Mouse (Mus musculus): ENCODE data around the gene Hivep1. TPM values are rescaled to one million over a fixed set of nuclear protein-coding genes. Genes with fewer than 3 reads are reported as not detected.

Hivep1 gene
- total RNA-seq, 2 experiments from 2014 or later: 8.9 to 65.0 TPM

- ATAC-seq (replicated peaks; ENCODE audit: low FRiP score, poor library complexity, severe bottlenecking): no peak
Observed at GRCm38 (mm10) chr13:42104371-42104770, 52.5 kb downstream of the Hivep1 start.

GRCm38 (mm10) chr13:42108483-42109215, 56.8 kb downstream of the Hivep1 start:
- no peak for ATAC-seq (replicated peaks; ENCODE audit: low FRiP score, poor library complexity, severe bottlenecking)

GRCm38 (mm10) chr13:42110416-42110815, 58.6 kb downstream of the Hivep1 start:
- no peak for ATAC-seq (replicated peaks; ENCODE audit: low FRiP score, poor library complexity, severe bottlenecking)

- ATAC-seq (replicated peaks; ENCODE audit: low FRiP score, poor library complexity, severe bottlenecking): no peak
Observed at GRCm38 (mm10) chr13:42112071-42112470, 60.2 kb downstream of the Hivep1 start.

GRCm38 (mm10) chr13:42112748-42113147, 60.9 kb downstream of the Hivep1 start:
- no peak for ATAC-seq (replicated peaks; ENCODE audit: low FRiP score, poor library complexity, severe bottlenecking)

- no peak for ATAC-seq (replicated peaks; ENCODE audit: low FRiP score, poor library complexity, severe bottlenecking)
Observed at GRCm38 (mm10) chr13:42113601-42114000, 61.8 kb downstream of the Hivep1 start.

GRCm38 (mm10) chr13:42116301-42116700, 64.5 kb downstream of the Hivep1 start:
- no peak for ATAC-seq (replicated peaks; ENCODE audit: low FRiP score, poor library complexity, severe bottlenecking)

GRCm38 (mm10) chr13:42119062-42119461, 67.2 kb downstream of the Hivep1 start:
- ATAC-seq (replicated peaks; ENCODE audit: low FRiP score, poor library complexity, severe bottlenecking): no peak

GRCm38 (mm10) chr13:42121106-42121776, 69.4 kb downstream of the Hivep1 start:
- ATAC-seq (replicated peaks; ENCODE audit: low FRiP score, poor library complexity, severe bottlenecking): no peak

- ATAC-seq (replicated peaks; ENCODE audit: low FRiP score, poor library complexity, severe bottlenecking): no peak
Observed at GRCm38 (mm10) chr13:42121777-42122682, 70.2 kb downstream of the Hivep1 start.

- ATAC-seq (replicated peaks; ENCODE audit: low FRiP score, poor library complexity, severe bottlenecking): no peak
Observed at GRCm38 (mm10) chr13:42144627-42145026, 92.8 kb downstream of the Hivep1 start.

GRCm38 (mm10) chr13:42149328-42150071, 97.7 kb downstream of the Hivep1 start:
- no peak for ATAC-seq (replicated peaks; ENCODE audit: low FRiP score, poor library complexity, severe bottlenecking)

GRCm38 (mm10) chr13:42150072-42150450, 98.2 kb downstream of the Hivep1 start:
- no peak for ATAC-seq (replicated peaks; ENCODE audit: low FRiP score, poor library complexity, severe bottlenecking)

GRCm38 (mm10) chr13:42150462-42151127, 98.8 kb downstream of the Hivep1 start:
- ATAC-seq (replicated peaks; ENCODE audit: low FRiP score, poor library complexity, severe bottlenecking): no peak

GRCm38 (mm10) chr13:42158259-42158658, 106.4 kb downstream of the Hivep1 start:
- ATAC-seq (replicated peaks; ENCODE audit: low FRiP score, poor library complexity, severe bottlenecking): no peak

GRCm38 (mm10) chr13:42159416-42160185, 107.8 kb downstream of the Hivep1 start:
- ATAC-seq (replicated peaks; ENCODE audit: low FRiP score, poor library complexity, severe bottlenecking): no peak

GRCm38 (mm10) chr13:42170802-42171201, 119.0 kb downstream of the Hivep1 start:
- ATAC-seq (replicated peaks; ENCODE audit: low FRiP score, poor library complexity, severe bottlenecking): no peak

GRCm38 (mm10) chr13:42174827-42175420, 123.1 kb downstream of the Hivep1 start:
- no peak for ATAC-seq (replicated peaks; ENCODE audit: low FRiP score, poor library complexity, severe bottlenecking)
